Mouse (Mus musculus): ENCODE data around the gene Tmem260.
A peak's percentile ranks its signal among the peaks of the same experiment; 100 is the strongest.

Tmem260 gene

GRCm38 (mm10) chr14:48482762-48483161, 36.8 kb downstream of the Tmem260 start:
- no peak for DNase-seq

- DNase-seq, result peak in 1 of 2 experiments; percentile 8
Measured at GRCm38 (mm10) chr14:48493896-48494295, 48.0 kb downstream of the Tmem260 start.

GRCm38 (mm10) chr14:48502573-48502972, 56.6 kb downstream of the Tmem260 start:
- DNase-seq, result no peak

GRCm38 (mm10) chr14:48503691-48504565, 58.0 kb downstream of the Tmem260 start:
- DNase-seq, result no peak

- no peak for DNase-seq
Measured at GRCm38 (mm10) chr14:48504566-48504950, 58.6 kb downstream of the Tmem260 start.

- DNase-seq, result no peak
Measured at GRCm38 (mm10) chr14:48505606-48506005, 59.7 kb downstream of the Tmem260 start.

- no peak for DNase-seq
Measured at GRCm38 (mm10) chr14:48507376-48507775, 61.5 kb downstream of the Tmem260 start.

GRCm38 (mm10) chr14:48509131-48509530, 63.2 kb downstream of the Tmem260 start:
- DNase-seq, result no peak

GRCm38 (mm10) chr14:48513098-48513823, 67.3 kb downstream of the Tmem260 start:
- DNase-seq, result no peak

- no peak for DNase-seq
Measured at GRCm38 (mm10) chr14:48513824-48514493, 68.0 kb downstream of the Tmem260 start.

GRCm38 (mm10) chr14:48514620-48515019, 68.7 kb downstream of the Tmem260 start:
- peak; percentile 29 to 30 for DNase-seq

GRCm38 (mm10) chr14:48515538-48515937, 69.6 kb downstream of the Tmem260 start:
- no peak for DNase-seq

- no peak for DNase-seq
Measured at GRCm38 (mm10) chr14:48523361-48523760, 77.4 kb downstream of the Tmem260 start.

GRCm38 (mm10) chr14:48524135-48524534, 78.2 kb downstream of the Tmem260 start:
- peak; percentile 39 to 65 for DNase-seq

- DNase-seq, result no peak
Measured at GRCm38 (mm10) chr14:48525055-48525454, 79.1 kb downstream of the Tmem260 start.

- no peak for DNase-seq
Measured at GRCm38 (mm10) chr14:48530629-48531028, 84.7 kb downstream of the Tmem260 start.

- DNase-seq, result peak in 1 of 2 experiments; percentile 15
Measured at GRCm38 (mm10) chr14:48537795-48538766, 92.2 kb downstream of the Tmem260 start.

GRCm38 (mm10) chr14:48545166-48545565, 99.2 kb downstream of the Tmem260 start:
- DNase-seq, result no peak

- DNase-seq, result no peak
Measured at GRCm38 (mm10) chr14:48546009-48546408, 100.1 kb downstream of the Tmem260 start.

- no peak for DNase-seq
Measured at GRCm38 (mm10) chr14:48549703-48550102, 103.8 kb downstream of the Tmem260 start.

- DNase-seq, result no peak
Measured at GRCm38 (mm10) chr14:48553216-48553615, 107.3 kb downstream of the Tmem260 start.

GRCm38 (mm10) chr14:48553754-48554153, 107.8 kb downstream of the Tmem260 start:
- DNase-seq, result no peak
